Mouse (Mus musculus) left cerebral cortex, adult 11 months (tissue): ENCODE data around the gene Stag1.
"Not testable (repeated sequence)": the region's sequence is repeated elsewhere in the genome, so short reads cannot be mapped to it uniquely, and the experiment has no call there.

Source experiments
- DNase-seq: peaks from one replicate; pipeline ENCODE4 v3.0.0; 2022; ENCODE audit warnings: low spot score

Stag1 gene

DNA sequence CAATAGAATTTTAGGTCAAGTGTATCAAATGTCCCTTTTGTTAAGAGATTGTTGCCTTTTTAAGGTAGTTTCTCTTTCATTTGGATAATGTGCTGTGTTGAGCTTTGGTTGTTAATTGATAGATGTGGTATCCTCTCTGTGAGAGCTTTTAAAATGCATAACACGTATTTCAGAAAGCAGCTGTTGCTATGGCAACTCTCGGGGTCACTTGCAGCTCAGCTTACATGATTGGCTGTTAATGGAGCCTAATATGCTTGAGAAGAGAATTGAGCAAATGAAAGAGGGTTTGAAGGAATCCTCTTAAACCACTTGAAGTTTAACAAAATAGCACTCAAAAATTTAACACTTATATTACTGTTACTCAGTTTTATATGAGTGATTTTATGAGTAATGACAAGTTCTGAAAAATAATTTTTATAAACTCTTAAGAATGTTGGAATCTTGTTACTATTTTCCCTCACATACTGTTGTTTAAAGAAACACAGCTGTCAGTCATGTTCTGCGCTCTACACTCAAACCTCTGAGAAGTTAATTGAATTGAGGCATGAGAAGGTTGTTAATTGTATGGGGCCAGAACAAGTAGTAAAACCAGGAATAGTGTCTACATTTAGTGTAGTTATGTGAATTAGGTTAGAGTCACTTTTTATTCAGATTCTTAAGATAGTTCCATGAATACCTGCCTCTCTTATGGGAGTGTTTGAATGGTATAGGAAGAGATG lies 88.3 kb downstream of the Stag1 start:
- peak; percentile 50 for DNase-seq

- DNase-seq = no peak
Measured at GRCm38 (mm10) chr9:100689765-100690316, 92.2 kb downstream of the Stag1 start.

- DNase-seq = no peak
Measured at GRCm38 (mm10) chr9:100692239-100692638, 94.6 kb downstream of the Stag1 start.

- no peak for DNase-seq
Measured at GRCm38 (mm10) chr9:100696537-100696936, 98.9 kb downstream of the Stag1 start.

DNA sequence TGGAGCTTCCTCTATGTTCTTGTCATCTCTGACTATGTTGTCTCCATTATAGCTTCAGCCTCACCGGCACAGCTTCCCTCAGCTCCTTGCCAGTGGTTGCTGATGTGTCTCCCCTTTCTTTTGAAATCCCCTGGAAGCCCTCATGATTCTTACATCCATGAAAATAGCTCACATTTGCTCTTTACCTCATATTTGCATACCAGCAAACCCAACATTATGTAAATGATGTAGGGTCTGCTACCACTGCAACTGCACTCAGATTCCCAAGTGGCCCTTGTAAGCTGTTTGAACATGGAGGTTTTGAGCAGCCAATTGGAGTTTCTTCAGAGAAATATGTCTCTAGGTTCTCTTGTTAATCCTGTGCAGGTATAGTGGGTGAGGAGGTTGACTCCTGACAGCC lies 110.0 kb downstream of the Stag1 start:
- no peak for DNase-seq

- DNase-seq = no peak
Measured at GRCm38 (mm10) chr9:100711665-100712064, 114.1 kb downstream of the Stag1 start.

DNA sequence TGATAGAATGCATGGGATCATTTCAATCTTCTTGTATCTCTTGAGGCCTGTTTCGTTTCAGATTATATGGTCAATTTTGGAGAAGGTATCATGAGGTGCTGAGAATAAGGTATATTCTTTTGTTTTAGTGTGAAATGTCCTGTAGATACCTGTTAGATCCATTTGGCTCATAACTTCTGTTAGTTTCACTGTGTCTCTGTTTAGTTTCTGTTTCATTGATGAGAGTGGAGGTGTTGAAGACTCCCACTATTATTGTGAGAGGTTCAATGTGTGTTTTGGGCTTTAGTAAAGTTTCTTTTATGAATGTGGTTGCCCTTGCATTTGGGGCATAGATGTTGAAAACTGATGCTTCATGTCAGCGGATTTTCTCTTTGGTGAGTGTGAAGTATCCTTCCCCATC lies 127.2 kb downstream of the Stag1 start:
- DNase-seq = not testable (repeated sequence)

GRCm38 (mm10) chr9:100731839-100732238 lies 134.2 kb downstream of the Stag1 start:
- no peak for DNase-seq

DNA sequence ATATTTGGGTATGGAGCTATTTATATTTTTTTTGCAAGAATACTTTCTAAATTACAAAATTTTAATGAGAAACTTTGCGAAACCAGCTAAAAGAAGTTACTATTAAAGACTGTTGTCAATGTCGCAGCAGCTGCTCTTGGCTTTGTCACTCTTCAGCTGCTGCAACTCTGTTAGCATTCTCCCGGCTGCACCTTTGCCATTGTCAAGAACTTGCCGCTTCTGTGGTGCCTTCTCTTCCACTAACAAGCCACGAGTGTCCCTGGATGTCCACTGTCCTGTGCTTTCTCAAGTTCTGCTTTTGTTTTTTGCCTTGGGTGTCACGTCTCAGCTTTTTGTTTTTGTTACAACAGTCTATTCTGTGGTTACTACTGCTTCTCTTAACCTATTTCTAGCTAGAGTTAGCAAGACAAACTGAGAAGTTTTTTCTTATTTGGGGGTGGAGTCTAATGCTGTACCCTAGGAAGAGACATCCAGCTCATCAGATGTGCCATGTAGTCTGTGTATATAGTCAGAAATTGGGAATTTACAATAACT lies 136.4 kb downstream of the Stag1 start:
- no peak for DNase-seq

DNA sequence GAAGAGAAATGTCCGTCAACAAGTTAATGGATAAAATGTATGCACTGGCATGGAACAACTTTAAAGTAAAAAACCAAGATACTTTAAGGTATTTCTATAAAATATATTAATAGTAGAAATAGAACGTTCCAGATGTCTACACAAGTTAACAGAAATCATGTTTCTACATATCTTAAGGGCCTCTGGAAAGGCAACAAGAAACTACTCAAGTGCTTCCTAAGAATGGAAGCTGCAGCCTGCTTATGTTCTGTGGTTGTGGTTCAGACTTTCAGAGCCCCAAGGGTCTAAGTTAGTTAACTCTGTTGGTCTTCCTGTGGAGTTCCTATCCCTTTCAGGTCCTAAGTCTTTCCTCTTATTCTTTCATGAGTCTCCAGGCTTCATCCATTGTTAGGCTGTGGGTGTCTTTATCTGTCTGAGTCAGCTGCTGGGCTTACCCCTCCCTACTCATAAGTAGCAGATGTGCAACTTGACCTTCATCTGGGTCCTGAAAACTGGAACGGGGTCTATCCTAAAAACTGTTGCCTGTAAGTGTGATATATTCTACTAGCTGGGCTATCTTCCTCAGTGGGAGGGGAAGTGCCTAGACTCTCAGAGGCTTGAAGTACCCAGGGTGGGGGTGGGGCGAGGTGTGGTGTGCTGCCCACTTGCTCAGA lies 138.5 kb downstream of the Stag1 start:
- DNase-seq = no peak

DNA sequence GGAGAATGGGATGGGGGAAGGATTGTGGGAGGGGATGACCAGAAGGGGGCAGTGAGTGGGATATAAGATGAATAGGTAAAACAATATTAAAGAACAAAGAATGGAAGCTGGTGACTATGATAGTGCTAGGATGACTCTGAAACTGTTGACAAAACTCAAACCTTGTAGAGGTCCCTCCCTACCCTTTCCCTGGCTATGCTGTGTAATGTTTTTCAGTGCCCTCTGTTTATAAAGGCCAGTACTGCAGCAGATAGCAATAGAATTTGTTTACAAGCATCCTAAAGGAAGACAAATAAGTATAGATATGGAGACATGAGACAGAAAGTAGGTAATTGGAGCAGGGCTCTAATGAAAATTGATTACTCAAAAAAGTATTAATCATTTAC lies 139.0 kb downstream of the Stag1 start:
- no peak for DNase-seq

GRCm38 (mm10) chr9:100777238-100777637 lies 179.6 kb downstream of the Stag1 start:
- DNase-seq = not testable (repeated sequence)

GRCm38 (mm10) chr9:100865984-100866383 lies 268.4 kb downstream of the Stag1 start:
- DNase-seq = no peak

DNA sequence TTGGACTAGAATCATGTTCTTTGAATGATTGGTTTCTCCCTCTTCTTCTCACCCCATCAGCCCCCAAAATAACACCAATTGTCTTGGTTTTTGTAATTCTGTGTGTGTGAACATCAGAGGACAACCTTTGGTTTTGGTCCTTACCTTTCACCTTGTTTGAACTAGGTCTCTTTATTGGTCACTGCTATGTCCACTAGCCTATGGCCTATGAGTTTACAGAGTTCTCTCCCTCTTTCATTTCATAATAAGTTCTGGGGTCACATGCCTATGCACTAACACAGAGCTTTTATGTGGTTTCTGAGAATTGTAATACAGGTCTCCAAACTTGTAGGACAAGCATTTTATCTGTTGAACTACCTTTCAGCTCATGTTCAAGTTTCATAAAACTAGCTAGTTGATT lies 272.0 kb downstream of the Stag1 start:
- DNase-seq = no peak

DNA sequence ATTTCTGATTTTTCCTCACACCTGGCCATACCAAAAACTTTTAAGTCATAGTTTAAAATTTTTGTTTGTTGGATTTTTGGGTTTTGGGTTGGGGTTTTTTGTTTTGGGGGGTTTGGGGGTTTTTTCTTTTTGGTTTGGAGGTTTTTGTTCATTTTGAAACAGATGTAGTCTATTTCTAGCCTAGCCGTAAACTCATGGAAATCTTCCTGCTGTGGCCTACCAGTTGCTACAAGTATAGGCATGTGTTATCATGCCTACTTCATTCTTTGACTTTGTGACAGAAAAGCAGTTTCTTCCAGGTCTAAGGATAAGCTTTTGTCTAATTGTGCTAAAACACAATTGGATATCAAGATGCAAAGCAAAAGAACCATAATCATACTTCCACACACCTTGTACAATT lies 298.5 kb downstream of the Stag1 start:
- DNase-seq = no peak

- DNase-seq = no peak
Measured at GRCm38 (mm10) chr9:100898042-100898441, 300.4 kb downstream of the Stag1 start.

DNA sequence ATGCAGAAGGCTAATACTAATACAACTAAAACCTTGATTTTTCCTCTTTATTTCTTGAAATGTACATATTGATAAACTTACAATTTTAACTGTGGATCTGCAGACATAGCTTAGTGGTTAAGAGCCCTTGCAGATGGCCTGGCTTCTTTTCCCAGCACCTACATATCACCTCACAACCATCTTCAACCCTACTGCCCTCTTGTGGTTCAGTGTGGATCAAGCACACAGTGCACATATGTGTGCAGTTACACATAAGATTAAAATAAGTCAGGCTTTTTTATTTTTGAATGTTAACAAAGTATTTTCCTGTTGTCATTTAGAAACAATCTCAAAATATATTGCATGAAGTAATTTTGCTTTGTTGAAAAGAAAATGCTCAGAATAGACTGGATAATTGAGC lies 312.8 kb downstream of the Stag1 start:
- no peak for DNase-seq

GRCm38 (mm10) chr9:100917111-100917510 lies 319.5 kb downstream of the Stag1 start:
- peak; percentile 55 for DNase-seq

DNA sequence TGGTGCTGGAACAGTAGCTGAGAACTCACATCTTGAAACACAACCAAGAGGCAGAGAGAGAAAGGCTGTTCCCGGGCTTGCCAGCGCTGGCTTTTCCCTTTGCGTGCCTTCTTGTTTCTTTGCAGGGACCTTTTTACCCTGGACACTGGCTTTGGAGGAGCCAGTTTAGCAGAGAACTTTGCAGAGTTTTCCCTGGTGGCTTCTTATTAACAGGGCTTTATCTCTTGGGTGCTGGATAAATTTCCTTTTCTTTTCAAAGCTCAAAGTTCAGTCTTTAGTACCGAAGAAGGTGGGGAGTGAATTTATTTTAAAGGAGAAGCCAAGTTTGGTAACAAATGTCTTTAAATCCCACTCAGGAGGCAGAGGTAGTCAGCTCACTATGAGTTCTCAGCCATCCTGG lies 329.0 kb downstream of the Stag1 start:
- no peak for DNase-seq

DNA sequence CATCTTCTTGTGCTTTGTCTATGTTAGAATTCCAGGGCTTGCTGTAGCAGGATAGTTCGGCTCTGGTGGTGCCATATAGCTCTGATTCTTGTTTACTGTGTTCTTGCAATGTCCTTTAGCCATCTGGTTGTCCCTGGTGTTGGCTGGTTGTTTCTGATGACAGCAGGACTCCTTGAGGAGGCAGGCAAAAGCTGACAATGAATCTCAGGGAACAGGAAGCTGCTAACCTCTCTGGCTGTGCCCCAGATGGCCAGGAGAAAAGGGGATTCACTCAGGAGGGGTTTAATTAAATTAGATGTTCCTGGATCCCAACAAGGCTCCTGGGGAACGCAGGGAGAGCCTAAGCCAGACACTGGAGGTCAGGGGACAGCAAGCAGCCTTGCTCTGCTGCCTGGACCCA lies 344.4 kb downstream of the Stag1 start:
- DNase-seq = no peak

- no peak for DNase-seq
Measured at GRCm38 (mm10) chr9:100944677-100945365, 347.2 kb downstream of the Stag1 start.

DNA sequence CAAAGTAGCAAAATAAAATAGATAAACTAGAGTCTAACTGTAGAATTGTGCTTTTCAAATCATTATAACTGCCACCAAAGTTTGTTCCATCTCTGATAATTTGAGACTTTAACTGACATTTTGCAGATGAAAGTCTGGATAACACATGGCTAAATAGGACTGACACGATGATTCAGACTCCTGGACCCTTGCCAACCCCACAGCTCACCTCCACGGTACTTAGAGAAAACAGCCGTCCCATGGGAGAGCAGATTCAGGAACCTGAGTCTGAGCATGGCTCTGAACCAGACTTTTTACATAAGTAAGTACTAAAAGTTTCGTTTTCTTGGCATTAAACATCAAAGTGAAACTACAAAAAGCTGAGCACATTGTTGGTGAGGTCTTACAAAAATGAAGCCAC lies 353.9 kb downstream of the Stag1 start:
- no peak for DNase-seq
